Mouse (Mus musculus) layer of hippocampus, adult 2 months (tissue): ENCODE results near the gene Sat2. TPM values are rescaled to one million over a fixed set of nuclear protein-coding genes. Genes with fewer than 3 reads are reported as not detected.
A peak's percentile ranks its signal among the peaks of the same experiment; 100 is the strongest.
"Not testable (repeated sequence)": the region's sequence is repeated elsewhere in the genome, so short reads cannot be mapped to it uniquely, and the experiment has no call there.

ENCODE experiments used
- DNase-seq, 2 experiments: peaks; one replicate each; pipeline ENCODE4 v3.0.0; 2022; ENCODE audit warnings: low spot score in 2 of 2
- H3K27ac ChIP-seq: fragments of 200-600 bp; 2 replicates; pipeline ENCODE4 v1.8.1; 2022
- H3K4me3 ChIP-seq: fragments of 200-600 bp; 2 replicates; pipeline ENCODE4 v1.8.1; 2022; ENCODE audit warnings: mild to moderate bottlenecking
- CTCF ChIP-seq: fragments of 200-600 bp; conservative IDR thresholded peaks from 2 replicates; pipeline ENCODE4 v1.8.1; 2022; ENCODE audit warnings: antibody characterized with exemption, mild to moderate bottlenecking, moderate library complexity
- total RNA-seq, 2 experiments: library from RNA; stranded (reverse); gene quantifications; 2 replicates each; pipeline ENCODE4 v1.2.3; 2021

Sat2 gene
- total RNA-seq, 2 experiments from 2014 or later: 15.1 to 15.6 TPM

DNA sequence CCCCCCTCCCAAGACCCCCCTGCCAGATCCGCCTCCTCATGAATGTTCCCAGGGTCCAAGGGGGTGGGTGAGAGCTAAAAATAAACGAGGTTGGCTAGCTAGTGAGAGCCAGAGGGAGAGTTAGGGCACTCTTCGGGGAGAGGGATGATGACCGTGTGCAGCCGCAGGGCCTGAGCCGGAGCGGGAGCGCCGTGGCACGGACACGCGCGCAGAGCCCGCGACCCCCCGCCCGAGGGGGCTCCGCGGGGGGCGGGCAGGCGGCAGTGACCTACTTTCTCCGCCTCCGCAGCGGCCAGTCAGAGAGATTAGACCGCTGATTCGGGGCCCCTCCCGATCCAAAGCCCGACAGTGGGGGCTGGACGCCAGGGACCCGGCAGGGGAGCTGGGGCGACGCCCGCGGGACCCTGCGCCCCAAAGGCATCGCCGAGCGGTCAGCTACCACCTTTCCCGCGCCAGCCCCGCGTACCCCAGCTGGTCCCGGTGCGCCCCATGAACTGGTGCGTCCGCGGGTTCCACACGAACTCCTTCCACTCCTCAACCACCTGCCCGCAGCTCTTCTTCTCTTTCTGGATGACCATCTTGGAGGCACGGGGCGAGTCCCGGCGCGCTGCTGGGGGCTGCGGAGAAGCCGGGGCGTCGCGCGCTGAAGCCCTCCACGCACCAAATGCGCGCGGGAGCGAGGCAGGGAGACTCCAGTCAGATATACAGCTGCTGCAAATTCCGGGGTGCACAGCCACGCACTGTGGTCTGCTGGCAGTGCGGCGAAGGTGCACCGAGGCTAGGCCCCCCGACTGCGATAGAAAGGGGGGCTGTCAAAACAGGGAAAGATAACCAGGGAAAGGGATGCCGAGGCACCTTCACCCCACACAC lies 16.8 kb upstream of the Sat2 start:
- TF ChIP-seq CTCF: no peak
- peak overlapping the region; percentile 88 for H3K4me3 ChIP-seq
- DNase-seq: peak in 1 of 2 experiments; percentile 24
- peak overlapping the region; percentile 95 for H3K27ac ChIP-seq

DNA sequence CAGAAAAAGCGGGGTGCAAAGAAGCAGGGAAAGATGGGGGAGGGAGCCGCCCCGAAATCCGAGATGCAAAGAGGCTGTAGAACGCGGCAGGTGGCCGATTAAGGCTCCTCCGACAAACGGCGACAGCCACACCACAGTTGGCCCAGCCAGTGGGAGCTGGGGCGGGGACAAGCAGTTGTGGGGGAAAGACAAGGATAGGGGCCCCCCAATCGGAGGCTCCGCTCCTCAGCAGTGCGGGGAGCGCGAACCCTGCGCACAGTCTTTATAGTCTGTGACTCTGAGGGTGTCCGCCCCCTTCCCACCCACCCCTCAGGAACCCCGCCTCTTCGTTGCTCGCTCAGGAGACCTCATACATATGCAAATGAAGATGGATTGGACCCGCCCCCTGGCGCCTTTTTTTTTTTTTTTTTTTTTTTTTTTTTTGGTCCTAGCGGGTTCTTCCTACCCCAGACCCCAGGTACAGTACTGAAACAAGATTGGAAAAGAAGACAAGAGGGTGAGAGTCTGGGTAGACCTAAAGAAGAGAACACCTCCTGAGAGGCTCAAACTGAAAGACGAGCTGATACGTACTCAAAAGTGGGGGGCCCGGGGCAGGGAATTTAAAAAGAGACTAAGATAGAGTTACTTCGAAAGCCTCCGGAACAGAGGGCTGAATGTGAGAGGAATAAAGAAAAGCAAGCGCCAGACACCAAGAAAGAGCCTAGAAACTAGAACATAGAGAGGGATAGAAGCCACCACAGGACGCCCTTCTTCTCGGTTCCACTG lies 15.9 kb upstream of the Sat2 start, which contains the start of gene Atp1b2:
Gene Atp1b2 (minus strand): TSS at position 217 of the 765 bp plus-strand sequence.
- no peak for TF ChIP-seq CTCF
- Histone ChIP-seq H3K4me3 (peak within 1 kb of the TSS; percentile 88), H3K27ac (peak within 1 kb of the TSS; percentile 95)
- DNase-seq: peak; percentile 84 to 85

DNA sequence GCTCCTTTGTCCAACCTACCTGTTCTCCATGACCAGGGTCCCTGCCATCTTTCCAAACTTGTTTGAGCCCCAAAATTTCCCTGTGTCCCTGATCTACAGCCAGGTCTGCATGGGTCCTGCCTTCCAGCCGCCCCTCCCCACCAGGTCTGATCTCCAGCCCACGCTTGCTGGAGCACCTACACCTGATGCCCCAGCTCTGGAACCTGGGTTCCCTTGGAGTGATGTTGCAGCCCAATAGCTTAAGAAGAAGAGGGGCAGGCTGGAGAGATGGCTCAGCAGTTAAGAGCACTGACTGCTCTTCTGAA lies 15.4 kb upstream of the Sat2 start:
- Histone ChIP-seq H3K4me3 (no peak overlapping the region; the same call in 1 of the 2 replicates), H3K27ac (peak overlapping the region; percentile 28; the same call in 1 of the 2 replicates)
- no peak for DNase-seq
- TF ChIP-seq CTCF: no peak

DNA sequence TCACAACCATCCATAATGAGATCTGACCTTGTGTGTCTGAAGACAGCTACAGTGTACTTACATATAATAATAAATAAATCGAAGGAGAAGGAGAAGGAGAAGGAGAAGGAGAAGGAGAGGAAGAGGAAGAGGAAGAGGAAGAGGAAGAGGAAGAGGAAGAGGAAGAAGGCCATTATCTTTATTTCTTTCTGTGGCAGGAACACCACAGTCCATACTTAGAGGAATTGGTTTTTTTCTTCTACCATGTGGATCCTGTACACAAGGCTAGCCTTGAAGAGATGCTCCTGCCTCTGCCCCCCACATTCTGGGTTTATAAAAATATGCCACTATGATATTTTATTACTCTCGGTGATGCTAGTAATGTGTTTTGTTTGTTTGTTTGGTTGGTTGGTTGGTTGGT lies 15.0 kb upstream of the Sat2 start:
- Histone ChIP-seq H3K4me3 (no peak overlapping the region), H3K27ac (no peak overlapping the region)
- DNase-seq: no peak
- TF ChIP-seq CTCF: no peak

DNA sequence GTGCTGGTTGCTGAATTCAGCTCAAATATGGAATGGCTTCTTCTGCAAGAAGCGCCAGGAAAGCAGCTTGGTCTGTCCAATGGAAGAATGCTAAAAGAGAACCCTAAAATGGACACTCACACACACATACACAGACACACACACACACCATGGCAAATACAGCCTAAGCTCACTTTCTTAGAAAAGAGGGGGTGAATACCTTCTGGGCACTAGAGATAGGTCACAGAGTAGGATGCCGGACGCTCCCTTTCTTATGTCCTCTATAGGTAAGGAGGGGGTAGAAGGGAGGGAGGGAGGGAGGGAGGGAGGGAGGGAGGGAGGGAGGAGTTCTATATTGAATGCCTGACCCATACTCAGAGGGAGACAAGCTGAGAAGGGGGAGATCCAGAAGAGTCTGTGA lies 13.3 kb upstream of the Sat2 start:
- no peak overlapping the region for H3K4me3 ChIP-seq
- no peak for DNase-seq
- TF ChIP-seq CTCF: no peak
- no peak overlapping the region for H3K27ac ChIP-seq

DNA sequence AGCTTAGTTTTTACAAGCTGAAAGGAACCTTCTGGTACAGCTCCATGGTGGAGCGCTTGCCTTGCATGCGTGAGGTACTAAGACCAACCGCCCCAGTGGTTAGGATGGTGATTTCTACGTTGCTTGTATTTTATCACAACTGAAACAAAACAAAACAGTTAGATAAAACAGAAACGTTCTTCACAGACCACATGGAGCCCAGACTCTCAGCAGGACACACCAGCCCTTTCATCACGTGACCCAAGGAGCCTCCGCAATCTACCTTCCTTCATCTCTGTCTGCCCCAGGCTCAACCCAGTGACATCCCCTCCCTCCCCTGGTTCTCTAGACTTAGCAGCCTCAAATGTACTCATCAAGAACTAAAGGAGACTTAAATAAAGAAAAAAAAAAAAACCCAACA lies 12.4 kb upstream of the Sat2 start:
- no peak for TF ChIP-seq CTCF
- Histone ChIP-seq H3K4me3 (no peak overlapping the region), H3K27ac (no peak overlapping the region)
- DNase-seq: no peak

DNA sequence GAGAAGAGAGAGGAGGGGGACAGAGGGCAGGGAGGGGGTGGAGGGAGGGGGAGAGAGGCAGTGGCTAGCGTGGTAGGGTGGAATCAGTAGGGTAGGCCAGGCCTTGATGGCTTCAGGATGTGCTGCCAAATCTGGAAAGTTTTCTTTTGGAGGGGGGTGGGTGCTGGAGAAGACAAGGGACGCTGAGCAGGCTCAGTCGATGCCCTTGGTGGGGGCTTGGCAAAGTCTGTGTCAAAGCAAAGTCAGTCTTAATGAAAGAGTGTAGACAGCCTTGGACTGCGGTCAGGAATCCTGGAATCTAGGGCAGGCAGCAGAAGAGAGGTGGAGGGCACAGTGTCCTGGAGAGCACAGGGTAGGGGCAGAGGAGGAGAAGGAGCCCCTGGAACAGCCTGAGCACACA lies 10.9 kb upstream of the Sat2 start:
- DNase-seq: no peak
- H3K27ac ChIP-seq: peak overlapping the region; percentile 46; the same call in 1 of the 2 replicates
- no peak overlapping the region for H3K4me3 ChIP-seq
- no peak for TF ChIP-seq CTCF

DNA sequence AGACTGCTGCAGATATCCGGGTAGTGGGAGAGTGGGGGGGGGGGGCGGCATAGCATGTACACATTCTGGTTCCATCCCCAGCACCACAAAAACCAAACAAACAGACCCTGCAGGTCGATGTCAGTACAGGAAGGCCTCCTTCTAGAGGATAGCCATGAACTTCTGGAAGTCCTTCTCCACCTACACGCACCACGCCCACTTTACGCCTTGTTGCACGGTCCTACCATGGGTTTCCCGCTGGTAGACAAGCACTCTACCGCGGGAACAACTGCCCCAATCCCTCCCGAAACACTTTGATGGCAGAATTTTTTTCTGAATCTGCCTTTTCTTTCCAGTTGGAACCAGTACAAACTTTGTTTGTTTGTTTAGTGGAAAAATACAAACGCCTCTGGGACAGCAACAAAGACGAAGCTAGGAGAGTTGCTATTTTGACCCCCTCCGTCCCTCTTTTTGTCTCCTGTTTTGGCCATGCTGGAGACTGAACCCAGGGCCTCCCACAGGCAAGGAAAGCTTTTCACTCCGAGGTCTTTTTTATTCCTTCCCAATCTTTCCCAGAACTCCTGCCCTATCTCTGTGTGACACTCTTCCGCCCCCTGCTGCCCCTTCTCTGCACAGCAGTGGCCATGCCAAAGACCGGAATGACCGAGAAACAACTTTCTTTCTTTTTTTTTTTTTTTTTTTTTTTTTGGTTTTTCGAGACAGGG lies 8.1 kb upstream of the Sat2 start:
- Histone ChIP-seq H3K27ac (peak overlapping the region; percentile 80), H3K4me3 (peak overlapping the region; percentile 31)
- peak; percentile 79 to 84 for DNase-seq
- peak; percentile 84 for TF ChIP-seq CTCF

DNA sequence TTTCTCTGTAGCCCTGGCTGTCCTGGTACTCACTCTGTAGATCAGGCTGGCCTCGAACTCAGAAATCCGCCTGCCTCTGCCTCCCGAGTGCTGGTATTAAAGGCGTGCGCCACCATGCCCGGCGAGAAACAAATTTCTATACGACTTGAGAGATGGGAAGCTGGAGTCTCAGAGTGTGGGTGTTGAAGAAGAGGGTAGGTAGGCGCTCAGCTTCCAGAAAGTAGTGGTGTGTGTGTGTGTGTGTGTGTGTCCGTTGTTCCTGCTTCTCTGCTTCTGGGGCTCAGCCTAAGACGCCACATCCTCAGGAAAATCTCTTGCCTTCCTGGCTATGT lies 7.6 kb upstream of the Sat2 start:
- not testable (repeated sequence) for DNase-seq, H3K4me3 ChIP-seq, H3K27ac ChIP-seq

DNA sequence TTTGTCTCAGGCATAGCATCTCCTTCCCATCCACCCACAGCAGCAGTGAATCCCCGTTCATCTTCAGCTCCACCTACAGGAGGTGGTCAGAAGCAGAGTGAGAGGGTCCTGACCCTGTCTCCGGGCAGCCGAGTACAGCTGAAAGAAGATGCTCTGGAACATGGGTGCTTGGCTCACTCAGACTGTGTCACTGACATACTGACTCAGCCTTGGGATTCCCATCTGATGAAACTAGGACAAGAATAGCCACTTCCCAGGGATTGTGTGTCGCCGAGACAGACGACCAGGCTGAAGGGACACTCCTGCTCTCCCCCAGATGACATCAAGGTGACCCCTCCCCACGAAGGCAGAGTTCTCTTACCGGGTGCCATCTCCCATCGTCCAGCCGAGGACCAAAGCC lies 5.0 kb upstream of the Sat2 start:
- no peak for DNase-seq
- Histone ChIP-seq H3K27ac (no peak overlapping the region), H3K4me3 (no peak overlapping the region)
- no peak for TF ChIP-seq CTCF

DNA sequence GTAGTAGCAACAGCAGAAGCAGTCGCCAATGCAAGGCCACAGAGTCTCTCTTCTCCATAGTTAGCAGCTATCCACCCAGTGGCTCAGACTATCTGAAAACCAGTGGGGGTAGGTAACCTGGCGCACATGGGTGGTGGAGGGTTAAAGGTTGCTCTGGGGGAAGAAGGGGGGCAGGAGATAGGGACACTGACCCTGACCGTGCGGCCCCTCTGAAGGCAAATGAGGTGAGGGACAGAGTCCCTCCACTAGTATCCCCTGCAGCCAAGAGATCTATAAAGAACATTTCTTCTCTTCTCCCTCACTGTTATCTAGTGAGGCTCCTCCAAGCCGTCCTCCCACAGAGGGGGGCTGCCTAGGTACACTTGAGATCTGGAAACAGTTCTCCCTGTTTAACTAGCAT lies 4.0 kb upstream of the Sat2 start, which contains the start of gene Shbg:
Gene Shbg (minus strand): TSS at position 101 of the 400 bp plus-strand sequence.
- no peak within 1 kb of the TSS for H3K4me3 ChIP-seq
- DNase-seq: no peak
- no peak within 1 kb of the TSS for H3K27ac ChIP-seq
- no peak for TF ChIP-seq CTCF

DNA sequence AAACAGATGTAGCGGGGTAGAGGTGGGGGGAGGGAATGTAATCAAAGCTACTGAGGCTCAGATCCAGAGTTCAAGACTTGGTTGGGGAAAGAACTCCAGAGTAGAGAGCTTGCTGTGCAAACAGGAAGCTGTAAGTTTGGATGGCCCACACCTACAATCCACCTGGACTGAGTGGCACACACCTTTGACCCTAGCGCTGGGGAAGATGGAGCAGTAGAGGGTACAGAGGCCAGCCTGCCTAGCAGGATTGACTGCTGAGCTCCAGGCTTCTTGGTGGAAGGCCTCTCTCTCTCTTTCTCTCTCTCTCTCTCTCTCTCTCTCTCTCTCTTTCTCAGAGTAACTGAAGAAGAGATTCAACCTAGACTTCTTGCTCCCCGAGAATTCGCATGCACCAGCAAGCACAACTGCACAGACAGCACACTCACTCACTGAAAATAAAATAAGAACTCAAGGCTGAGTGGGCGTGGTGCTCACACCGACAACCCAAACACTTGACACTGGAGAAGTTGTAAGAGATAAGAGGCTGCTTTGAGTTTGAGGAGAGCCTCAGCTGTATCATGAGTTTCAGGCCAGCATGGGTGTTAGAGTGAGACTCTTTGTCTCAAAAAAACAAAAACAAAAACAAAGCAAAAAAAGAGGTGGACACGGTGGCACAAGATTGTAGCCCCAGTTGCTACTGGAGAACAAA lies 1.3 kb upstream of the Sat2 start:
- Histone ChIP-seq H3K4me3 (no peak overlapping the region), H3K27ac (no peak overlapping the region)
- DNase-seq: no peak
- no peak for TF ChIP-seq CTCF
